Mouse (Mus musculus): Measurements from ENCODE around the gene Sdk2. TPM values are rescaled to one million over a fixed set of nuclear protein-coding genes. Genes with fewer than 3 reads are reported as not detected.

The Sdk2 gene
- total RNA-seq, 2 experiments from 2014 or later, result 0.23 to 0.84 TPM

DNA sequence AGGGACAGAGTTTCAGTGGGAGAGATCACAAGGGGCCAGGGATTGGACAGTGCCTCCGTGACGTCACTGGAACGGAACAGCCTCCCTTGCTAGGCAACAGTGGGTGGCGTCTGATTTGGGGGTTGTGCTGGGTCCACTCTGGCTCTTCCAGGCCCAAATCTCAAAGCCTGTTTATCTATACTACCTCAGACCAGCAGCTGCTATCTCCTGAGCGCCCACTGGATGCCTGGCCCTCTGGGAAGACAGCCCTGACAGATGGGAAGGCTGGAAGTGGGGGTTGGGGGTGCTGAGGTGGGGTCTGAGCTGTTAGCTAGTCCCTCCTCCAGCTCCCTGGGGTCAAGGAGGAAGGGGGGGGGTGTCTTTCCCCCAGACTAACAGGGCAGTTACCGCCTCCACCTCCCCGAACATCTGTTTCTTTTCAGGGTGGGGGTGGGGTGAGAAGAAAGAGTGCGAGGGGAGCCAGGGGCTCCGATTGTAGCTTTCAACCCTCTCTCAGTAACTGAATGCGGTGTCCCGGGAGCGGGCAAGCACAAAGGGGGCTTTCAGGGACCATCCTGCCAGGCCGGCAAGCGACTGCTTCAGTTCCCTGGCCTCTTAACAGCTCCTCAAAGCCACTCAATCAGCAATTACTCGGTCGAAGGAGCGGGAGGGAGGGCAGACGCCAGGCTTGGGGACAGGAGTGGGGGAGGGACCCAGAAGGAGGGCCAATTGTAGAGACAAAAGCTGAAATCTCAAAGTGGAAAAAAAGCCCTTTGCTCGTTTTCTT is 281.3 kb downstream of the Sdk2 start:
- peak overlapping the region; percentile 84 for H3K27ac ChIP-seq
- no peak for TF ChIP-seq CTCF (IDR thresholded peaks at IDR 0.05)
- DNase-seq, result peak; percentile 68
- peak overlapping the region; percentile 56 for H3K4me3 ChIP-seq
- intact Hi-C loops (cut with DNase I), result no loop called here

DNA sequence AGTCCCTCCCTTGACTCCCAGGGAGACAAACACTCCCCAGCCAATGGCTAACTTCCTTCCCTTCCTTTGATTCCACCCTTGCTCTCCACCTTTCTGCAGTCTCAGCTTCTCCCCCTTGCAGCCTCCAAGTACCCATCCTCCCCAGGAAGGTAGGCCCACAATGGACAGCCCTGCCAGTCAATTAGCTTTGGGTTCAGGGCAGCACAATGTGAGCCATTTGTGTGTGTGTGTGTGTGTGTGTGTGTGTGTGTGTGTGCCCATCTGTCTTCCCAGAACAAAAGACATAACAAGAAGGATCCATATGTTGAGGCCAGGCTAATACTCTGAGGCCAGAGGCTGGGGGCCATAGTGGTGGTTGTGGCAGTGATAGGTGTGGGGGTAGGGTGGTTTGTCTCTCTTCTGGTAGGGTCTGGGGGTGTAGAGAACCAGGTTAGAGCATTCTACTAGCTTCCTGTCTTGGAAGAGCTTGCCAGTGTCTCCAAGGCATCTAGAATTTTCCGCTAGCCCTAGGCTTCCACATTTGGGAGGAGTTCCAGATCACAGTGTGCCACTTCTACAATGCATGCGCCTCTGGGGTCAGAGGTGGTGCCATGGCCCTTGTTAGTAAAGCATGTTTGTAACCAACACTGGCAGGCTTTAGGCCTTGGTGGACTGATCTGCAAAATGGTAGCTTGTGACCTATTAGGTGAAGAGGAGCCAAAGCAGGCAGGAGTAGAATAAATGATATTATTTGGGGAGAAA is 282.0 kb downstream of the Sdk2 start:
- H3K27ac ChIP-seq, result peak overlapping the region; percentile 84
- no peak overlapping the region for H3K4me3 ChIP-seq
- no peak for TF ChIP-seq CTCF (IDR thresholded peaks at IDR 0.05)
- no peak for DNase-seq
- intact Hi-C loops (cut with DNase I), result no loop called here

- TF ChIP-seq CTCF (IDR thresholded peaks at IDR 0.05), result no peak
- intact Hi-C loops (cut with DNase I), result no loop called here
- no peak overlapping the region for H3K27ac ChIP-seq
- DNase-seq, result no peak
- no peak overlapping the region for H3K4me3 ChIP-seq
These were observed 284.4 kb downstream of the Sdk2 start for GRCm38 (mm10) chr11:113782496-113782895.

DNA sequence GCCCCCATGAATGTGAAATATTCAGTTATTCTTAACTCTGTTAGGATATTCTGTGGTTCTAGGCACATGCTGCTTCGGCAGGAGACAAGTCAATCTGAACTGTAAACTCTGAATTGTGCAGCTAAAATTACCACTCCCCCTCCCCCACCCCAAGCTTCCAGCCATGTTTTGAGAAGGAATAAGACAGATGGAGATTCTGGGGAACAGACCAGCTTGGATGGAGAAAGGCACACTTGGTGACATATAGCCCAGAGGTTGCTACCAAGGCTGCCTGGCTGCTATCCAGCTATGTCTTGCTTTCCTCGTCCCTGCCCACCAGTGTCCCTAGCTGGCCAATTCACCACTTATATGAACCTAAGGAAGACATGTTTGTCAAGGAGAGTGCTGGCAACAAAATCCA is 284.8 kb downstream of the Sdk2 start:
- intact Hi-C loops (cut with DNase I), result no loop called here

GRCm38 (mm10) chr11:113779680-113780041 is 287.2 kb downstream of the Sdk2 start:
- DNase-seq, result no peak
- intact Hi-C loops (cut with DNase I), result no loop called here
- Histone ChIP-seq H3K4me3 (peak overlapping the region; percentile 34), H3K27ac (peak overlapping the region; percentile 78)
- no peak for TF ChIP-seq CTCF (IDR thresholded peaks at IDR 0.05)

More for the DNA sequence above, 284.8 kb downstream of the Sdk2 start:
- no peak for DNase-seq
- Histone ChIP-seq H3K27ac (no peak overlapping the region), H3K4me3 (no peak overlapping the region)
- TF ChIP-seq CTCF (IDR thresholded peaks at IDR 0.05), result no peak

- H3K27ac ChIP-seq, result peak overlapping the region; percentile 78
- TF ChIP-seq CTCF (IDR thresholded peaks at IDR 0.05), result peak; percentile 56
- peak overlapping the region; percentile 34 for H3K4me3 ChIP-seq
- peak; percentile 80 for DNase-seq
- intact Hi-C loops (cut with DNase I), result no loop called here
These were observed 287.8 kb downstream of the Sdk2 start for GRCm38 (mm10) chr11:113778733-113779679.

GRCm38 (mm10) chr11:113777878-113778464 is 288.9 kb downstream of the Sdk2 start:
- H3K4me3 ChIP-seq, result no peak overlapping the region
- TF ChIP-seq CTCF (IDR thresholded peaks at IDR 0.05), result no peak
- H3K27ac ChIP-seq, result peak overlapping the region; percentile 78
- DNase-seq, result peak; percentile 33
- intact Hi-C loops (cut with DNase I), result no loop called here

- TF ChIP-seq CTCF (IDR thresholded peaks at IDR 0.05), result no peak
- no peak overlapping the region for H3K4me3 ChIP-seq
- peak overlapping the region; percentile 63 for H3K27ac ChIP-seq
- no peak for DNase-seq
- intact Hi-C loops (cut with DNase I), result no loop called here
These were observed 289.9 kb downstream of the Sdk2 start for GRCm38 (mm10) chr11:113776851-113777511.

DNA sequence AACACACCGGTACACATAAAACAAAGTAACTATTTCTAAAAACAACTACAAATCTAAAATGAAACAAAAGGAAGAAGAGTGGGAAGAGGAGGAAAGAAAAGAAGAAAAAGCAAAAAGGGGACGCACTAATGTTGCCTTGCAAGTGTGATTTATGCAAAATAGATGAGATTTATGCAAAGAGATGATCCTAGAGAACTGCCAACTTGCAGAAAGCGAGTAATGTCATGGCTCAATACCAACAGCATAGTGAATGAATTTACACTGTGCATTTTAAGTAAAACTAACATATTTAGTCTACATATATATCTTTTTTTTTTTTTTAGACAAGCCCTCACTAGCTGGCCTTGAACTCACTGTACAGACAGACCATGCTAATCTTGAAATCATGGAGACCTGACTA is 292.1 kb downstream of the Sdk2 start:
- intact Hi-C loops (cut with DNase I), result no loop called here
- DNase-seq, result no peak
- no peak overlapping the region for H3K27ac ChIP-seq
- no peak for TF ChIP-seq CTCF (IDR thresholded peaks at IDR 0.05)
- H3K4me3 ChIP-seq, result no peak overlapping the region

- TF ChIP-seq CTCF (IDR thresholded peaks at IDR 0.05), result no peak
- DNase-seq, result no peak
- no peak overlapping the region for H3K27ac ChIP-seq
- no peak overlapping the region for H3K4me3 ChIP-seq
- intact Hi-C loops (cut with DNase I), result no loop called here
These were observed 293.7 kb downstream of the Sdk2 start for GRCm38 (mm10) chr11:113773191-113773590.

GRCm38 (mm10) chr11:113771187-113771586 is 295.7 kb downstream of the Sdk2 start:
- no peak overlapping the region for H3K27ac ChIP-seq
- no peak for TF ChIP-seq CTCF (IDR thresholded peaks at IDR 0.05)
- intact Hi-C loops (cut with DNase I), result no loop called here
- H3K4me3 ChIP-seq, result no peak overlapping the region
- no peak for DNase-seq

- no peak for TF ChIP-seq CTCF (IDR thresholded peaks at IDR 0.05)
- H3K27ac ChIP-seq, result no peak overlapping the region
- intact Hi-C loops (cut with DNase I), result no loop called here
- no peak overlapping the region for H3K4me3 ChIP-seq
- no peak for DNase-seq
These were observed 298.5 kb downstream of the Sdk2 start for GRCm38 (mm10) chr11:113768356-113768755.
